Mouse (Mus musculus): ENCODE measurements at regions not wholly inside any gene's neighbourhood (a gene's known extent, or its start where the extent isn't known, plus 50 kb on each side); places are given as distances from the start of the nearest gene placed in this dataset.

DNA sequence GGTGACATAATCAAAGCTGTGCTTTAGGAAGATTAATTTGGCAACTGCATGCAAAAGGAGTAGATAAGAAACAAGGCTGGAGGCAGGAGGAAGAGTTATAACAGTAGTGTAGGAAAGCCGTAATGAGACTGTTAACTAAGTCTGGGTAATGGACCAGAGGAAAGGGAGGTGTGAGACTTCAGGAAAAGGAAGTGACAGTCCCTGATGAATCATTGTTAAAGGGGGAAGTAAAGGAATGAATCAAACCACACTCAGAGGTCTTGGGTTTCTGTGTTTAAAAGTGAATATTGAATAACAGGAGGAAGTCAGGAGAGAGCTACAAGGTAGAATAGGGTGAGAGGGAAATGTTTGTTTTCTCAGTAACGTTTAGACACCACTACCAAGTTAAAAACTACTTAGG, 1175.9 kb downstream of the Diaph3 start:
- intact Hi-C loops (cut with DNase I) = no loop called here
- no peak for DNase-seq (ENCODE audit: low spot score in 2 of 2)

DNA sequence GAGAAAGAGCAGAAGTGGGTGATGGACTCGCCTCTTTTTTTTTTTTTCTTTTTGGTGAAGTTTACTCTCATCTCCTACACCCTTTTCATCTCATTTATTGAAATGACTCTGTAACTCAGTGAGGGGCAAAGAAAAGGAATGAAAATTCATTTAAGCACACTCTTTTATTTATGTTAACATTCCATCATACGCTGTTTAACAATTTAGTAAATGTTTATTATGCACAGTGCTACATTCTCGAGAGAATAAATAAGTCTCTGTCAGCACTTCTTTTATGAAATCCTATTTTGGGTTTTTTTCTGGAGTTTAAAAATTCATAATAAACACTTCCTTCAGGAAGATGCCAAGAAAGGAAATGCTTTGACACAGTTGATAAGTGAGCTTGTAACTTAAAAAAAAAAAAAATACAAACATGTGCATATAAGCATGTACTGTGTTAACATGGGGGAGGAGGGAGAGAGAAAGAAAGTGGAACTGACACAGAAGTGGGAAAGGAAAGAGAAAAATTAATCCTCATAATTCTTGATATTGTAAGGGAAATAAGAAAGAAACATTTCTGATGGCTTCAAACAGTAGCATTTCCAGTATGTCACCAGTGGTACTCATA, 1195.2 kb downstream of the Diaph3 start:
- DNase-seq (ENCODE audit: low spot score in 2 of 2) = no peak
- intact Hi-C loops (cut with DNase I) = no loop called here

DNA sequence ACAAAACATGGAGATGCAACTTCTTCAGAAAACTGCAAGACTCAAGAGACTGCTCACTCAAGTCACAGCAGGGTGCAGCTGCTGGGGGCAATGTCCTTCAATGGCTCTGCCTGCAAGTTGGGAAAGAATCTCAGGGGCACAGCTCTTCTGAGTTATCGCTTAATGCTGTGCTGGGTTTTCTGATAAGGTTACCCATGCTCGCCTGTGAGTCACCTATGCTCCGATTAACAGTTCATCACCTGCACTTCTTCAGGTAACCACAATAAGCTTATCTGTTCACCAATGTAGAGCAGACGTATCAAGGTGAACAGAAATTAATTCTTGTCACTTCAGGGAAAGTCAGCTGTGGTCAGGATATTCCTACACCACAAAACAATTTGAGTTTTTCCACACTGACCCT, 1198.2 kb downstream of the Diaph3 start:
- no peak for DNase-seq (ENCODE audit: low spot score in 2 of 2)
- intact Hi-C loops (cut with DNase I) = no loop called here

DNA sequence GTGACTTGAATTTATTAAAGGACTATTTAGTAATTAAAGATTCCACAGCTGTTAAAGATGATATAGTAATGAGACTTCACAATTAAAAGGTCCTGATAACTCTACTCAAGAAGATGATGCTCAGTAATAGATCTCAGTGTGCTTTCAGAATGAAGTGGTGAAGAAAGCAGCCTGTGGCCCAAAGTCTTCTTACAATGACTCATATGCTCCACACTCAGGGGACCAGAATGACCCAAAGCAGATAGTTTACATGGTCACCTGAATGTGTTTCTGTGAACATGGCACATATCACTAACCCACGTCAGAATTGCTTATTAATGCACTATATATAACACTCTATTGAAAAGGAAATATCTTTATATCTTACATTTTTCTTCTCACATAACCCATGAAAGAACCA, 1200.5 kb downstream of the Diaph3 start:
- intact Hi-C loops (cut with DNase I) = no loop called here
- DNase-seq (ENCODE audit: low spot score in 2 of 2) = no peak

DNA sequence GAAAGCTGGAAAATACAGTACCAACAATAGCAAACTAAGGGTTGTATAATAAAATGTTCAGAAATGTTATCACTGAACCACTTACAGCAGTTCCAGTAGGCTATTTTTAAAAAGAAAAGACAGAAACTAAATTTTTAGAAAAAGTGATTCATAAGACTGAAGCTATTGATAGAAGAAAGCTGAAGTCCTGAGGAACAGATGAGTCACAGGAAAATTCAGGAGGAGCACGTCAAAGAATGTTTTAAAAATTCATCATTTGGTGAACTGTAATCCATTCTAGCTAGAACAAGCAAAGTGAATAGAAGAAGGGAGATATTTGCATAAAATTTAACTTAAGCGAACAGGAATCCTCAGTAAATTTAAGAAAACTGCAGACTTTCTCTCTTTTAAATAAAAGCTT, 1205.9 kb downstream of the Diaph3 start:
- DNase-seq (ENCODE audit: low spot score in 2 of 2) = no peak
- intact Hi-C loops (cut with DNase I) = loop anchor here (5.0 kb wide), 1 partner anchor 222 kb away; no protein-coding TSS in a partner anchor

DNA sequence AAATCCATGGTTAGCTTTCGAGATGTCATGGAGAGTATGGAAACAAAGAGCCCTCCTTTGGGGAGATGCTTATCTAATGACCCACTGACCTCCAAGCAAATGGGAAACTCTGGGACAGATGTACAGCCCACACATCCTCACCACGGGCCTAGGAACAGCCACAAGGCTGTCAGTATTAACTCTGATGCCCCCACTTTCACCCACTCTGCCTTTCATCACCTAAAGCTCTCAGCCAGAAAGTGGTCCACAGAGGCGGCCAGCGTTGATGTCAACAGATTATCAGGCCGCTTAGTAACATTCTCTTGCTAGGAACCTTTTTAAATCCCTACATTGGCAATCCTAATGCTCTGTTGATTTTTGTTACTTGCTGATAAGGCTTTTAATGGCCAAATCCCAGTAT, 1210.6 kb downstream of the Diaph3 start:
- intact Hi-C loops (cut with DNase I) = no loop called here
- no peak for DNase-seq (ENCODE audit: low spot score in 2 of 2)

DNA sequence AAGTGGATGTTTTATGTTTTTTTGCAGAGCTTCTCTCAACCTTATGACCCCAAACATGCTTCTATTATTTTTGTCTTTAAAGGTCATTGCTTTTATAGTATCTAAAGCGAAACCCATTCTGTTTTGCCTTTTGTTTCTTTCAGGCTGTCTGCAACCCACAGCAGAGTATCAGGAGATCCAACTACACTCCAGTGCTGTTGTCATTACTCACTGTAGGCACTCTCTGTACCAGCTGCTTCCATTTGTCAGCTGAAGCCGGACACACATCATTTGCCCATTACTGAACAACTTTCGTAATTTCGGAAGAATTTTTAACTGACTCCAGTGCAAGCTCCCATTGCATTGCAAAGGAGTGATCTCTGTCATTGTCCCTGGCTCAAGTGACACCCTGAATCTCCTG, 1222.1 kb downstream of the Diaph3 start:
- no peak for DNase-seq (ENCODE audit: low spot score in 2 of 2)
- intact Hi-C loops (cut with DNase I) = no loop called here

DNA sequence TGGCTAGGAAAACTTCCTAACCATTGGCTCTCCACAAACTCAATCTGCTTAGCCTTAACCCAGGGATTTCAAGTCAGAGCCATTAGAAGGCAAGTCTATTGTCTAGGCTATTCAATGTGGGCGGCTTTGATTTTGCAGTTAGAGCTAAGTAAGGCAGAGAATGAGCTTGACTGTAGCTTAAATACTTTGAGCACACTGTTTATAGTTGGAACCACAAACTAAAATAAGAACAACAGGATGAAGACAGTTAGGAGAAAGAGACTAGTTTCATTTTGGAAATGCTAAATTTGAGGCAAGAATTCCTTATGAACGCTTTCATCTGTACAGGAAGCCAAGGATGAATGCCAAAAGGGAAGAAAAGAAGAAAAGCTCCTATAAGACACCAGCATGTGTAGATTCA, 1225.3 kb downstream of the Diaph3 start:
- intact Hi-C loops (cut with DNase I) = no loop called here

DNA sequence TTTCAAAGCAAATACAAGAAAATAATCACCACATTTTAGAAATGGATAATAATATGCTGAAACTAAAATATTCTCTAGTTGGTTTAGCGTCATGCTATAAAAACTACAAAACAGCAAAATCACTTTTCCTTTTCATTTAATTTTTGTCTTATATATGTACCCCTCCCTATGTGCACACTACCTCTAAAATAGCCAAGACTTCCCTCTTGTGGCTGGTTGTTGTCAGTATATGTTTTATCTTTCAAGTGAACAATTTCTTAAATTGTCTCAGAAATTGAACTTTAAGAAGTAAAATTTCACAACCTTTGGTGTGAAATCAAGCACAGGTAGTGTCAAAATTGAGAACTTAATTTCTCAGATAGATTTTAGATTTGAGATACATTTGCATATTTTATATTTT, 1243.1 kb downstream of the Diaph3 start:
- intact Hi-C loops (cut with DNase I) = loop anchor here (5.0 kb wide), 1 partner anchor 1456 kb away; the partner anchor contains the start of gene Pcdh17
- no peak for DNase-seq (ENCODE audit: low spot score in 2 of 2)

More for the DNA sequence above, 1225.3 kb downstream of the Diaph3 start:
- DNase-seq (ENCODE audit: low spot score in 2 of 2) = no peak

DNA sequence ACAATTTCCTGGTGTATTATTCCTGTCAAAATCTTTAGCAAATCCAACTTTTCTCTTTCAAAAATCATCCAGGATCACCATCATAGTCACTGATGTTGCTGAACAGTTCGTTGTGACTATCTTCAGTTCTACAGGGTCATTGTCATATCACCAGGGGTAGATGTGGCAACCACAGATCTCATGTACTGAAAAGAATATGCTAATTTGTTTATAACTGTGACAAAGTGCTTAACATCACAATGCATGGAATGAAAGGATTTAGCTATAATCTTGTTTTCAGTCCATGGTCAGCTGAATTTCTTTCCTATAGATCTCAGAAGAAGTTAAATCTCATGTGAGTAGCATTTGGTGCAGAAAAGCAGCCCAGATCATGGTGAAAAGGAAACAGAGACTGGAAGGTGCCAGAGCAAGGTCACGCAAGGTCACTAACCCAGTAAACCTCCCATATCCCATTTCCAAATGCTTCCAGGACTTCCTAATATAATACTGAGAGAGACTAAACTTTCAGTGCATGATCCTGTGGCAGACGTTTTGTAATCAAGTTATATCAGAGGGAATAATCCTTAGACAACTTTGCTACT, 1279.6 kb downstream of the Diaph3 start:
- no peak for DNase-seq (ENCODE audit: low spot score in 2 of 2)
- intact Hi-C loops (cut with DNase I) = no loop called here

DNA sequence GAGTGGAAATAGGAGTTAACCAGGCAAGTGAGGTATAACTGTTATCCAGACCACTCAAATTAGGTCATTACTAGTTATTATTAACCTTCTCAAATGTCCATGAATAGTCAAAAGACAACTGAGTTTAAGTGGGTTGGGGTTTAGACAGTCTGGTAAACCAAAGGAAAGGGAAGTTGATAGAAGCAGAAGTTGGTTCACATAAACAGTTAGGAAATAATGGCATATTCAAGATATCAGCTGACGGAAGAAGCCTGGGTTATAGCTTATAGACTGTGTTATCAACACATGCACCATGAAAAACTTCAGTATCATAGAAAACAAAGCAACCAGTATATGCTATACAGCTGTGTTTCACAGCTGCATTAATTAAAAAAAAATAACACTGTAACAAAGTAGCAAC, 1291.5 kb downstream of the Diaph3 start:
- intact Hi-C loops (cut with DNase I) = no loop called here
- no peak for DNase-seq (ENCODE audit: low spot score in 2 of 2)

DNA sequence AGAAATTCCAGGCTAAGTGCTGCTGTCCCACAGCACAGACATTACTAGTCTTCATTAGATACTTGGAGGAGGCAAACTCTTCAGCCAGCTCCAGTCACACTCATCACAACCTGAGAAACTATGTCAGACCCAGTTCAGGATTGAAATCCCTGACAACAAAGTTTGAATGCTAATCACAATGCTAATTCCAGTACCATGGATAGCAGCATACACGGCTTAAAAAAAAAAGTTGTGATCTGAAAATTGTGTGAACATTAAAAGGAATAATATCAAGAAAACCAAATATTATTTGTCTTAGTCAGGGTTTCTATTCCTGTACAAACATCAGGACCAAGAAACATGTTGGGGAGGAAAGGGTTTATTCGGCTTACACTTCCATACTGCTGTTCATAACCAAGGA, 1305.5 kb downstream of the Diaph3 start:
- no peak for DNase-seq (ENCODE audit: low spot score in 2 of 2)
- intact Hi-C loops (cut with DNase I) = no loop called here

DNA sequence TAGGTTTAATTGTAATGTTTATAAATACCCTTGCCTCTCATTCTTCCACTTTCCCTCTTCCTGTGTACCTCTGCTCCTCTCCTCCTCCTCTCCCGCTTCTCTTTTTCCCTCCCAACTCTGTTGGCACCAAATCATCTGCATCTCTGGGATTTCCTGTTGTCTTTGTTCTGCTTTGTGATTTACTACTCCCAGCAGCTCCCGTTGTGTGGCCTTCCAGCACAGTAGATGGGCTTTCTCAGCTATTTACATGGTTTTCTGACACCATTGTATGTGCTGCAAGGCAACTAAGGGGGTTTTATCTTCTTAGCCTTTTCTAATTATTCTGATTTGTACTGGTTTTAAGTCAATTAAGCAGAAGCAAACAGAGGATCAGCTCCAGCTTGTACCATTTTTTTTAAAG, 1326.1 kb downstream of the Diaph3 start:
- DNase-seq (ENCODE audit: low spot score in 2 of 2) = no peak
- intact Hi-C loops (cut with DNase I) = no loop called here

DNA sequence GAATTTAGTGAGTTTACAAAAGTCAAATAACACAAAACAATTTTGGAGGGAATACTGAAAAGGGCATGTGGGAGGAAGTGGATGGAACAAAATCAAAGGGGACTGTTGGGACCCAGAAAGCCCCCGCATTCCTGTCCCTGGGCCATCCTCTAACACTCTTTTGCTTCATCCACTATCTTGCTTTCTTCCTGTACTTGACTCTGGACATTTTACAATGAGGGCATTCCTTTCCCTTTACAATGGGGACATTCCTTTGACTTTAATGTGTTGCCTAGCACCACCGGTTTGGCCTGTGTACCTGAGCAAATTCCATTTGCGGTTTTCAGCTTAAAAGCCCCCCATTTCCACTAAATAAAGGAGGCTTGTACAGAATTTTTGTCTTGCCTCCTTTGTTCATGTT, 1341.0 kb downstream of the Pcdh17 start:
- intact Hi-C loops (cut with DNase I) = no loop called here
- no peak for DNase-seq (ENCODE audit: low spot score in 2 of 2)

DNA sequence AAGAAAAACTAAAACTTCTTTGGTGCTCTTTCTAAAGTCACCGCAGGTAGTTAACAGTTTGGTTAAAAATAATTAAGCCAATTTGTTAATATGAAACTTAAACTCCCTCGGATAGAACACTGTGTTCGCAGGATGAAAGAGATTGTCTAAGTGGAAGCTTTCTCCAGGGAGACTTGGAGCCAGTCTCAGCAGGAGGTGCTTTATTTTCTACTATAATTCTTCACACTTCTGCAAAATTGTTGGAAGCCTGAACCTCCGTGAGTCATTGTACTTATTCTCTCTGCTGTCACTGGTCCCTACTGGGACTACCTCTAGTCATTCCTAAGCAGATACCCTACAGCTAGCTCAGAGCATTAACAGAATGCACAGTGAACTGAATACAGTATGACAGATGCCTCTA, 1327.3 kb downstream of the Pcdh17 start:
- intact Hi-C loops (cut with DNase I) = no loop called here
- DNase-seq (ENCODE audit: low spot score in 2 of 2) = no peak

DNA sequence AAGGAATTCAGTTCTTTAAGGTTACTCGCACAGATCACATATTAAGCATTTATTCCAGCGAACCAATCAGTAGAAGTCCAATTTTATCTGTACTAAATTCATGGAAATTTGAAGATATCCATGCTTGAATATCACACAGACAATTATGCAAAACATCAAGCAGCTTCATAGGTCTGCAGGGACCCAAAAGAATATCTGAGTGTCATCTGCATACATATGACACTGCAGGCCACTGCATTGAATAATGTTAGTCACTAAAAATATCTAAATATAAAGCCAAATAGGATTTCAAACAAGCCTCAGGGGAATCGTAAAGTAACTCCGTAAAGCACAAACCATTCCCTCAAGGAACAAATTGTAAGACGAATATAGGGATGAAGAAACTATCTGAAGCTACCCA, 1324.9 kb downstream of the Pcdh17 start:
- DNase-seq (ENCODE audit: low spot score in 2 of 2) = no peak
- intact Hi-C loops (cut with DNase I) = no loop called here

DNA sequence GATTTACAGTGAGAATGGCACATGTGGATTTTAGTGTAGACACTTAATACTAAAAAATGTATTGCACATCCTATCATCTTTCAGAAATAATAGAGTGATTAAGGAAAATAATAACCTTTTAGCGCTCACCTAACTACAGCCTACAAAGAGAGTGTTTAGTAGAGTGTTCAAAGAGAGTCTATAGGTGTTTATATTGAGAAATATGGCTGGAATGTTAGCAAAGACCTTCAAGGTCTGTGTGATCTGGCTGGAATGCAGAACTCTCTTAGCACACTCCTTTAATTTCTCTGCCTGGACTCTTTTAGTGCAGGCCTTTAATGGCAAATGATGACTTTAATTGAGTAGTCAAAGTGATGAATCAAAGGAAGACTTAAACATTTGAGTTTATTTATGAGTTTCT, 1314.0 kb downstream of the Pcdh17 start:
- no peak for DNase-seq (ENCODE audit: low spot score in 2 of 2)
- intact Hi-C loops (cut with DNase I) = no loop called here

DNA sequence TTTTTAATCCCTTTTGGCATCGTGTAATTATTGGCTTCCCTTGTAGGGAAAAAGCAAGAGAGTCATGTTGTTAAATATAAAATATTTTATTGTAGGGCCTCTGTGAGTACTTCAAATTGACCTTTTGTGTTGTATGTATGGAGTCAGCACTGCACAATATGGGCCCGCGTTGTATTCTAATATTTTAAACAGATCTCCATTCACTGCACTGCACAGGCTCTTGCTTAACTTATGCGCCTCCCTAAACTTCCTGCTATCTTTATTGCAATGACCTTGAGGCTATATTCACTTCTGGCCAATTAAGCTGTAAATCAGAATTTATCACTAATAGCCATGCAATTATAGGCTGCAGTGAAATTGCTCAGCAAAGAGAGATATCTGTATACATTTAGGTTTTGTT, 1295.2 kb downstream of the Pcdh17 start:
- intact Hi-C loops (cut with DNase I) = no loop called here

More for the DNA sequence above, 1295.2 kb downstream of the Pcdh17 start:
- no peak for DNase-seq (ENCODE audit: low spot score in 2 of 2)
